Mouse (Mus musculus) urinary bladder, postnatal 36 days (tissue): ENCODE results near the gene Asb15.

Experiments used
- DNase-seq, 2 experiments: peaks; one replicate each; pipeline ENCODE4 v3.0.0; 2022; ENCODE audit warnings: low spot score in 2 of 2, mixed read lengths in 1 of 2

Asb15 gene

GRCm38 (mm10) chr6:24607531-24607930 lies 79.6 kb downstream of the Asb15 start:
- no peak for DNase-seq

GRCm38 (mm10) chr6:24608129-24608528 lies 80.2 kb downstream of the Asb15 start:
- DNase-seq, result no peak

- no peak for DNase-seq
Measured at GRCm38 (mm10) chr6:24608682-24609081, 80.7 kb downstream of the Asb15 start.

GRCm38 (mm10) chr6:24609531-24609930 lies 81.6 kb downstream of the Asb15 start:
- no peak for DNase-seq

GRCm38 (mm10) chr6:24610358-24610757 lies 82.4 kb downstream of the Asb15 start:
- no peak for DNase-seq

GRCm38 (mm10) chr6:24612074-24612755 lies 84.3 kb downstream of the Asb15 start:
- DNase-seq, result no peak

GRCm38 (mm10) chr6:24613346-24613745 lies 85.4 kb downstream of the Asb15 start:
- DNase-seq, result no peak

GRCm38 (mm10) chr6:24613918-24614317 lies 86.0 kb downstream of the Asb15 start:
- no peak for DNase-seq

- no peak for DNase-seq
Measured at GRCm38 (mm10) chr6:24616746-24617145, 88.8 kb downstream of the Asb15 start.

- no peak for DNase-seq
Measured at GRCm38 (mm10) chr6:24619285-24620045, 91.5 kb downstream of the Asb15 start.

GRCm38 (mm10) chr6:24620936-24621335 lies 93.0 kb downstream of the Asb15 start:
- no peak for DNase-seq

- DNase-seq, result no peak
Measured at GRCm38 (mm10) chr6:24622098-24622497, 94.2 kb downstream of the Asb15 start.
